Mouse (Mus musculus): ENCODE measurements at regions not wholly inside any gene's neighbourhood (a gene's known extent, or its start where the extent isn't known, plus 50 kb on each side); places are given as distances from the start of the nearest gene placed in this dataset.

- DNase-seq (ENCODE audit: low spot score) (no peak), ATAC-seq (ENCODE audit: insufficient read depth, low read depth) (no peak)
- H3K4me1 ChIP-seq (ENCODE audit: control insufficient read depth, insufficient read depth): no peaks in the 10 kb centered on the region
- TF ChIP-seq EP300 (IDR thresholded peaks at IDR 0.05; ENCODE audit: low read depth): no peak
- TF ChIP-seq CTCF (IDR thresholded peaks at IDR 0.05; ENCODE audit: low read depth): no peak
- no peaks in the 10 kb centered on the region for H3K36me3 ChIP-seq (replicated peaks; ENCODE audit: control insufficient read depth, insufficient read depth, low read length)
- no peak overlapping the region for H3K9ac ChIP-seq (replicated peaks; ENCODE audit: low read depth, low read length)
- no peaks in the 10 kb centered on the region for H3K27me3 ChIP-seq (ENCODE audit: control insufficient read depth, insufficient read depth, low read length)
- H3K27ac ChIP-seq (ENCODE audit: low read depth): no peak overlapping the region
- WGBS: 71% methylated on average over 22 of the region's 22 CpGs
- H3K4me3 ChIP-seq (ENCODE audit: low read depth, low read length): no peak overlapping the region
- no peak overlapping the region for H3K4me2 ChIP-seq (ENCODE audit: low read depth, low read length)
- no peaks in the 10 kb centered on the region for H3K9me3 ChIP-seq (replicated peaks; ENCODE audit: control insufficient read depth, low read length)
These were observed 229.9 kb downstream of the Tmem182 start for GRCm38 (mm10) chr1:41035085-41035880.

GRCm38 (mm10) chr1:41036940-41037339, 231.5 kb downstream of the Tmem182 start:
- 85% methylated on average over 12 of the region's 12 CpGs for WGBS

GRCm38 (mm10) chr1:41054426-41054955, 249.1 kb downstream of the Tmem182 start:
- no peaks in the 10 kb centered on the region for H3K36me3 ChIP-seq (replicated peaks; ENCODE audit: control insufficient read depth, insufficient read depth, low read length)
- no peak for TF ChIP-seq EP300 (IDR thresholded peaks at IDR 0.05; ENCODE audit: low read depth)
- TF ChIP-seq CTCF (IDR thresholded peaks at IDR 0.05; ENCODE audit: low read depth): no peak
- no peaks in the 10 kb centered on the region for H3K4me1 ChIP-seq (ENCODE audit: control insufficient read depth, insufficient read depth)
- DNase-seq (ENCODE audit: low spot score) (no peak), ATAC-seq (ENCODE audit: insufficient read depth, low read depth) (no peak)
- H3K27me3 ChIP-seq (ENCODE audit: control insufficient read depth, insufficient read depth, low read length): no peaks in the 10 kb centered on the region
- no peak overlapping the region for H3K27ac ChIP-seq (ENCODE audit: low read depth)
- H3K9me3 ChIP-seq (replicated peaks; ENCODE audit: control insufficient read depth, low read length): no peaks in the 10 kb centered on the region
- H3K9ac ChIP-seq (replicated peaks; ENCODE audit: low read depth, low read length): no peak overlapping the region
- 83% methylated on average over 5 of the region's 5 CpGs for WGBS
- H3K4me3 ChIP-seq (ENCODE audit: low read depth, low read length): no peak overlapping the region
- no peak overlapping the region for H3K4me2 ChIP-seq (ENCODE audit: low read depth, low read length)

More at GRCm38 (mm10) chr1:41036940-41037339, 231.5 kb downstream of the Tmem182 start:
- H3K4me3 ChIP-seq (ENCODE audit: low read depth, low read length): no peak overlapping the region
- no peaks in the 10 kb centered on the region for H3K9me3 ChIP-seq (replicated peaks; ENCODE audit: control insufficient read depth, low read length)
- no peak overlapping the region for H3K4me2 ChIP-seq (ENCODE audit: low read depth, low read length)
- no peak for TF ChIP-seq CTCF (IDR thresholded peaks at IDR 0.05; ENCODE audit: low read depth)
- H3K9ac ChIP-seq (replicated peaks; ENCODE audit: low read depth, low read length): no peak overlapping the region
- no peaks in the 10 kb centered on the region for H3K27me3 ChIP-seq (ENCODE audit: control insufficient read depth, insufficient read depth, low read length)
- no peaks in the 10 kb centered on the region for H3K36me3 ChIP-seq (replicated peaks; ENCODE audit: control insufficient read depth, insufficient read depth, low read length)
- no peaks in the 10 kb centered on the region for H3K4me1 ChIP-seq (ENCODE audit: control insufficient read depth, insufficient read depth)
- DNase-seq (ENCODE audit: low spot score) (no peak), ATAC-seq (ENCODE audit: insufficient read depth, low read depth) (no peak)
- H3K27ac ChIP-seq (ENCODE audit: low read depth): no peak overlapping the region

GRCm38 (mm10) chr1:41055761-41056160, 250.4 kb downstream of the Tmem182 start:
- ATAC-seq (ENCODE audit: insufficient read depth, low read depth) (no peak), DNase-seq (ENCODE audit: low spot score) (no peak)
- WGBS: 77% methylated on average over 10 of the region's 10 CpGs
- Histone ChIP-seq H3K4me2 (ENCODE audit: low read depth, low read length) (no peak overlapping the region), H3K4me3 (ENCODE audit: low read depth, low read length) (no peak overlapping the region), H3K9ac (replicated peaks; ENCODE audit: low read depth, low read length) (no peak overlapping the region), H3K9me3 (replicated peaks; ENCODE audit: control insufficient read depth, low read length) (no peaks in the 10 kb centered on the region), H3K27ac (ENCODE audit: low read depth) (no peak overlapping the region), H3K27me3 (ENCODE audit: control insufficient read depth, insufficient read depth, low read length) (no peaks in the 10 kb centered on the region), H3K36me3 (replicated peaks; ENCODE audit: control insufficient read depth, insufficient read depth, low read length) (no peaks in the 10 kb centered on the region), H3K4me1 (ENCODE audit: control insufficient read depth, insufficient read depth) (no peaks in the 10 kb centered on the region)
- TF ChIP-seq CTCF (IDR thresholded peaks at IDR 0.05; ENCODE audit: low read depth): no peak
- no peak for TF ChIP-seq EP300 (IDR thresholded peaks at IDR 0.05; ENCODE audit: low read depth)

GRCm38 (mm10) chr1:41065130-41065529, 259.7 kb downstream of the Tmem182 start:
- DNase-seq (ENCODE audit: low spot score) (no peak), ATAC-seq (ENCODE audit: insufficient read depth, low read depth) (no peak)
- H3K9me3 ChIP-seq (replicated peaks; ENCODE audit: control insufficient read depth, low read length): no peaks in the 10 kb centered on the region; the same call in 1 of the 2 replicates
- no peak for TF ChIP-seq EP300 (IDR thresholded peaks at IDR 0.05; ENCODE audit: low read depth)
- no peak for TF ChIP-seq CTCF (IDR thresholded peaks at IDR 0.05; ENCODE audit: low read depth)
- H3K4me3 ChIP-seq (ENCODE audit: low read depth, low read length): no peak overlapping the region
- H3K27ac ChIP-seq (ENCODE audit: low read depth): no peak overlapping the region
- 86% methylated on average over 10 of the region's 10 CpGs for WGBS
- H3K27me3 ChIP-seq (ENCODE audit: control insufficient read depth, insufficient read depth, low read length): no peaks in the 10 kb centered on the region
- no peaks in the 10 kb centered on the region for H3K36me3 ChIP-seq (replicated peaks; ENCODE audit: control insufficient read depth, insufficient read depth, low read length)
- H3K9ac ChIP-seq (replicated peaks; ENCODE audit: low read depth, low read length): no peak overlapping the region
- no peaks in the 10 kb centered on the region for H3K4me1 ChIP-seq (ENCODE audit: control insufficient read depth, insufficient read depth)
- H3K4me2 ChIP-seq (ENCODE audit: low read depth, low read length): no peak overlapping the region

Measured in heart, postnatal 0 days (tissue).